Mouse (Mus musculus) neural tube, embryonic 13.5 days (tissue): ENCODE measurements at regions not wholly inside any gene's neighbourhood (a gene's known extent, or its start where the extent isn't known, plus 50 kb on each side); places are given as distances from the start of the nearest gene placed in this dataset.

Experiments
- ATAC-seq: fragments of 200-750 bp; cut with Nextera tagmentation; 2 replicates; pipeline ENCODE4 v1.8.0; 2017; ENCODE audit warnings: low read depth, mild to moderate bottlenecking, moderate TSS enrichment, moderate library complexity
- H3K27ac ChIP-seq: fragments of 300-500 bp; sonication (generic); replicated peaks from 2 replicates; pipeline ENCODE4 v1.5.1; 2015; ENCODE audit warnings: moderate library complexity, mild to moderate bottlenecking, inconsistent platforms
- H3K27me3 ChIP-seq: fragments of 300-500 bp; sonication (generic); 2 replicates; pipeline ENCODE4 v1.6.1; 2015; ENCODE audit warnings: mild to moderate bottlenecking, inconsistent platforms
- H3K36me3 ChIP-seq: fragments of 300-500 bp; sonication (generic); 2 replicates; pipeline ENCODE4 v1.6.1; 2015; ENCODE audit warnings: mild to moderate bottlenecking, inconsistent platforms
- H3K4me1 ChIP-seq: fragments of 300-500 bp; sonication (generic); replicated peaks from 2 replicates; pipeline ENCODE4 v1.6.1; 2015; ENCODE audit warnings: inconsistent platforms
- H3K4me2 ChIP-seq: fragments of 300-500 bp; sonication (generic); 2 replicates; pipeline ENCODE4 v1.6.1; 2015; ENCODE audit warnings: inconsistent platforms, mild to moderate bottlenecking, moderate library complexity
- H3K4me3 ChIP-seq: fragments of 300-500 bp; sonication (generic); 2 replicates; pipeline ENCODE4 v1.5.1; 2015; ENCODE audit warnings: mild to moderate bottlenecking, inconsistent platforms
- H3K9ac ChIP-seq: fragments of 300-500 bp; sonication (generic); 2 replicates; pipeline ENCODE4 v1.6.1; 2015; ENCODE audit warnings: moderate library complexity, mild to moderate bottlenecking, inconsistent platforms
- H3K9me3 ChIP-seq: fragments of 300-500 bp; sonication (generic); 2 replicates; pipeline ENCODE4 v1.6.1; 2016; ENCODE audit warnings: inconsistent platforms
- WGBS: fragments of 180-500 bp; shearing (Covaris S2); methylation state at CpG from one replicate; pipeline ENCODE4 v1.1.7; 2015; 5-methylcytosine and 5-hydroxymethylcytosine counted together

DNA sequence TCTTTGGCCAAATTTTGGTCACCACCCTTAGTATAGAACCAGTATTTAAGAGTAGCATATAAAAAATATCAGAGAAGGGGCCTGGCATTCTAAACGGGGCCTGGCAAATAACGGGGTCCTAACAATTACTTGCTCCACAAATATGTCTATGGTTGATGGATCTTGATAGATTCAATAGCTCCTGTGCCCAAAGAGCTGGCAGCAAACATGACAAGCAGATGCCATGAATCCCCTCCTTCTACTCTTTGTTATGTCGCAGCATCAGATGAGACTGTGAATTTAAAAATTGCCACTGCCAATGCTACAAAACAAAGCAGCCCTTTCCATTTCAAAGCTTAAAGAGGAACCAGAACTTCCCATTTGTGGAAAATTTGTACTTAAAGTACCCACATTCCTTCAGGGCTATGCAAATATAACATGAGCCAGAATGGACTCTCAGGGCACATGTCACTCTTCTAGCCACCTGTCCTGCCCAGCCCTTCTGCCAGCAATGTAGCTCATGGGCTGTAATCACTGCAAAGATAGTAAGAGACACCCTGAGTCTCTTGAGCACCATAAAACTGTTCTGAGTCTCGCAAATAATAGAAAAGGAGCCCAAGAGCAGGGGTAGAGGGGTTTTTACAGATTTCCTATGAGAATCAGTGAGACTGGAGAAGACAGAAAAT, 342.4 kb upstream of the Kirrel3 start:
- Histone ChIP-seq H3K9ac (no peak overlapping the region), H3K9me3 (0 out of 2 replicates have a peak, but pooled peaks cover 8% of the 10 kb centered on the region), H3K4me1 (no peaks in the 10 kb centered on the region), H3K4me3 (no peak overlapping the region), H3K36me3 (no peaks in the 10 kb centered on the region), H3K27ac (no peak overlapping the region), H3K4me2 (no peak overlapping the region), H3K27me3 (no peaks in the 10 kb centered on the region)
- 85% methylated on average over 4 of the region's 4 CpGs for WGBS
- no peak for ATAC-seq

DNA sequence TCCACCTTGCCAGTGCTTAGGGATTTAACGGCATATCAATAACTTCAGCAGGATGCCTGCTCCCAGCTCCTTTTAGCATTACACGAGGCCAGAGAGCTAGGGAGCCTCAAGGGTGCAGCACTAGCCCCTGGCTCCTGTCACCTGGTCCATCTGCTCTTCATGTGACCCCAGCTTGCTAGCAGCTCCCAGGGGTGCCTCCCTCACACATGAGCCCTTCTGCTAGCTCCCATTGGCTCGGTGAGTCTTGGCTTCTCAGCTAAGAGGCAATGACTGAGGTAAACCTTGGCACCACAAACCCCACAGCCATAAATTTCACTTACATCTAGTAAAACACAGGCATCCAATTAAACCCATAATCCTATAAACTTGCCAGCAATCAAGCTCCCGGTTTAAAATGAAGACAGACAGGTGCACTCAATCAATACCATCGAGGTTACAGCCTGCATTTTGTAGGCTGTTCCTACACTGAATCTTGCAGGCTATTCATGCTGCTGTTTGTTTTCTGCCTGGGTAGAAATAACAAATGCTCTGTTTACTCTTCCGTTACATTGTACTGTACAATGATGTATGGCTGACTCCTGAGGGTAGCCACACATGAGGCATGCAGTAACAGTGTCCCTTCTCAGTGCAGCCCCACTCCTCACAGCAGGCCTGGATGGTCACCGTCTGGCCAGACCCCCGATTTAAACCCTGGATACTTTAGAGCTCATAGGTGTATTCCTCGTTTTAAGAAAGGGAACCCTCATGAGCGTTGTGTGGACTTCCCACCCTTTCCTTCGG, 330.3 kb upstream of the Kirrel3 start:
- Histone ChIP-seq H3K9me3 (no peaks in the 10 kb centered on the region), H3K27ac (peak overlapping the region; percentile 43), H3K4me1 (peaks cover 10% of the 10 kb centered on the region), H3K27me3 (no peaks in the 10 kb centered on the region), H3K4me2 (no peak overlapping the region), H3K4me3 (no peak overlapping the region), H3K36me3 (no peaks in the 10 kb centered on the region), H3K9ac (no peak overlapping the region)
- ATAC-seq: peak; percentile 87
- 49% methylated on average over 11 of the region's 11 CpGs for WGBS

DNA sequence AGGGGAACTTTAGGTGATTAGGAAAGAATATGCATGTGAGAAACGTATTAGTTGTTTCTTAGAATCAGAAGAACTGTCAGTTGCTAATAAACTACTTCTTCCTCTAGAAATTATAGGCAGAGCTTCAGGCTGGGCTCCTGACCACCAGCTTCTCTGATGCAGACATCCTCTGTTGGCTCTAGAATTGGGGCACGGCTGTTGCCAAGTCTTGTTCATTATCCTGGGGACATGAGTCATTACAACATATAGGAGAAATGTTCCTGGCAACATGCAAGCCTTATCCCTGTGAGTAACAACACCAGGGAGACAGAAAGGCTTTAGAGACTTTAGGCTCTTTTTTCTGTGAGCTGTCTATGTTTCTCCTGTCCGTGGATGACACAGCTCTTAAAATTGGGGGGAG, 329.1 kb upstream of the Kirrel3 start:
- no peak for ATAC-seq
- H3K9ac ChIP-seq: no peak overlapping the region
- H3K9me3 ChIP-seq: no peaks in the 10 kb centered on the region
- no peaks in the 10 kb centered on the region for H3K36me3 ChIP-seq
- H3K4me3 ChIP-seq: no peak overlapping the region
- H3K27me3 ChIP-seq: no peaks in the 10 kb centered on the region
- WGBS: 71% methylated on average over 3 of the region's 3 CpGs
- H3K27ac ChIP-seq: no peak overlapping the region
- H3K4me1 ChIP-seq: peaks cover 10% of the 10 kb centered on the region
- no peak overlapping the region for H3K4me2 ChIP-seq

DNA sequence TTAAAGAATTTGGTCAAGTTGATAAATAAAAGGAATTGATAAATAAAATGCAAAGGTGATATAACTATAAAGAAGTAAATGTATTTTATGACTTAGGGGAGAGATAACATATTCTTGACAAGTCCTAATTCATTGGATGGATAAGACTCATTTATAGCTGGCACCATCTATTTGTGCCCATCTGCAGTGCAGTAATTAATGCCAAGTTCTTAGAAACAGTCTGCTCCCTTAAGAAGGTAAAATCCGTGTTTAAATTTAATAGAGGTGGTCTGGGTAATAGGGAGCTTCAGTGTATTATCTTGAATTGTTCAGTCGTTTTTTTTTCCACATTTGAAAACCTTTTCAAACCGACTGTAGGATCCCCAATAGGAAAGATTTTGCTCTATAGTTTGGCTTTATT, 324.6 kb upstream of the Kirrel3 start:
- ATAC-seq: no peak
- no peak overlapping the region for H3K4me3 ChIP-seq
- no peak overlapping the region for H3K27ac ChIP-seq
- no peaks in the 10 kb centered on the region for H3K36me3 ChIP-seq
- WGBS: 68% methylated on average over 3 of the region's 3 CpGs
- no peak overlapping the region for H3K9ac ChIP-seq
- no peaks in the 10 kb centered on the region for H3K4me1 ChIP-seq
- H3K4me2 ChIP-seq: no peak overlapping the region
- no peaks in the 10 kb centered on the region for H3K9me3 ChIP-seq
- H3K27me3 ChIP-seq: no peaks in the 10 kb centered on the region

DNA sequence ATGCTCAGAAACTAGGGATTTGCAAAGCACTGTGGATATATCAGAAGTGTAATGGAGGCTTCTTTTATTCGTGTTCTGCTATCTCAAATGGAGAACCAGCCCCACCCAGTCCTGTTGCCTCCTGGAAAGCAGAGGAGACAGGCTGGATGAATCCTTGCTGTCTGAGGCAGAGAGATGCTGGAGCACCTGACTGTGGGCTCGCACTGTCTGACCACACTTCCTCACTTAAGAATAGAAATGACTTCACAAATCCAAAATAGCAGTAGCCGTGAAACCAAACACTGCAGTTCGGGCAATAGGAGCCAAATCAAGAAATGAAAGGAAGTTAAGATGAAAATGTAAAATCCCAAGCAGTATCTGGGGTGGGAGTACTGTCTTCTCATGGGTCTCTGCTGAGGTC, 299.4 kb upstream of the Kirrel3 start:
- H3K4me1 ChIP-seq: no peaks in the 10 kb centered on the region
- H3K9ac ChIP-seq: no peak overlapping the region
- no peaks in the 10 kb centered on the region for H3K27me3 ChIP-seq
- no peak for ATAC-seq
- H3K27ac ChIP-seq: no peak overlapping the region
- no peak overlapping the region for H3K4me2 ChIP-seq
- WGBS: 88% methylated on average over 4 of the region's 4 CpGs
- no peak overlapping the region for H3K4me3 ChIP-seq
- no peaks in the 10 kb centered on the region for H3K9me3 ChIP-seq
- H3K36me3 ChIP-seq: no peaks in the 10 kb centered on the region

DNA sequence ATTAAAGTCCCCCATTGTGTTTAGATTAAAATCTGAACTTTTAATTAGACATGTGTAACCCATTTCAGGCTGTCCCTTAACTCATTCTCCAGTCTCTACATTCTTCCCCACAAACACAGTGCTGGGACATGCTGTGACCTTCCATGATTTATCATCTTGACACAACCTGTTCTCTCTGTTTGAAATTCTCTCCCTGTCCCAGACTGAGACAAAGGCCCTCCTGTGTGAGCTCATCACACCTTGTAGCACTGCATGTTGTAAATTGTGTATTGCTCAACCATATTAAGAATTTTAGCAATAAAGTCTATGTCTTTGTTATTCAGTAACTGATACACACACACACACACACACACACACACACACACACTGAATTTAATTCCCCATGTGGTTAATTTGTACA, 293.2 kb upstream of the Kirrel3 start:
- Histone ChIP-seq H3K36me3 (no peaks in the 10 kb centered on the region), H3K4me2 (no peak overlapping the region), H3K4me1 (no peaks in the 10 kb centered on the region), H3K4me3 (no peak overlapping the region), H3K9me3 (no peaks in the 10 kb centered on the region), H3K27me3 (no peaks in the 10 kb centered on the region), H3K27ac (no peak overlapping the region), H3K9ac (no peak overlapping the region)
- no peak for ATAC-seq

DNA sequence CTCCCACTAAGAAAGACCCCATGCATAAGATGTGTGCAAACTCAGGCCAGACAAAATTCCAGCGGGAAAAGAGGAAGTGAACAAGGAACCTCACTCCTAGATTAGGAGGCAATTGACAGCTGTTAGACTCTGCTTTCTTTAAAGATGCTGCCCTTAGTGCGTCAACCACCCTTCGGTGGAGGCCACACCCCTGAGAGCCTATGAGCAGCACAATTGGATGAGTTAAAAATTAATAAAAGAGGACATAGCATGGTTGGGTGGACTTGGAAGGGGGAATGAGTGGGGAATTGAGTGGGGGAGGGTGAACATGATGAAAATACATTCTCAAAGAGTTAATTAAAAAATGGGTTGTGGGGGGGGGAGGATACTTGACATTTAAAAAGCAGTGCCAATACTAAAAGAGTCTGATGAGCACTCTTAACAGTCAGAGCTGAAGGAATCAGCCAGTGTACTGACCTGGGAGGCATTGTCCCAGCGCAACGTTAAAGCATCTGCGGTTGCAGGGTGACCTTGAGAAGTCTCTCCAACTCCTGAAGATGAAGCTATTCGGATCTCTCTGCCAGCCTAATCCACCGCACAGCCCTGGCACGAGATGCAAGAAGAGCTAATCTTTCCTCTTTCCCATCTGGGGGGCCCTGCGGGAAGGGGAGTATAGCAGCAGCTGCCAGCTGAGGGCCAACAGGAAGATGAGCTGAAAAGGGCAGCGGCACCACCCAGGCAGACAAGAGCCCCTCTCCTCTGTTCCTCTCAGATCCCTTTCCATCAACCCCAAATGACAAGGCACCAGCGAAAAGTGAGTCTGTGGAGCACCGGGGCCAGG, 283.4 kb upstream of the Kirrel3 start:
- Histone ChIP-seq H3K36me3 (no peaks in the 10 kb centered on the region), H3K9ac (0 out of 2 replicates have a peak overlapping the region, but pooled peaks have one; percentile 47), H3K4me2 (peak overlapping the region; percentile 44), H3K4me1 (peaks cover 31% of the 10 kb centered on the region), H3K27ac (peak overlapping the region; percentile 78), H3K27me3 (no peaks in the 10 kb centered on the region), H3K4me3 (no peak overlapping the region), H3K9me3 (no peaks in the 10 kb centered on the region)
- 28% methylated on average over 13 of the region's 13 CpGs for WGBS
- ATAC-seq: peak; percentile 53

DNA sequence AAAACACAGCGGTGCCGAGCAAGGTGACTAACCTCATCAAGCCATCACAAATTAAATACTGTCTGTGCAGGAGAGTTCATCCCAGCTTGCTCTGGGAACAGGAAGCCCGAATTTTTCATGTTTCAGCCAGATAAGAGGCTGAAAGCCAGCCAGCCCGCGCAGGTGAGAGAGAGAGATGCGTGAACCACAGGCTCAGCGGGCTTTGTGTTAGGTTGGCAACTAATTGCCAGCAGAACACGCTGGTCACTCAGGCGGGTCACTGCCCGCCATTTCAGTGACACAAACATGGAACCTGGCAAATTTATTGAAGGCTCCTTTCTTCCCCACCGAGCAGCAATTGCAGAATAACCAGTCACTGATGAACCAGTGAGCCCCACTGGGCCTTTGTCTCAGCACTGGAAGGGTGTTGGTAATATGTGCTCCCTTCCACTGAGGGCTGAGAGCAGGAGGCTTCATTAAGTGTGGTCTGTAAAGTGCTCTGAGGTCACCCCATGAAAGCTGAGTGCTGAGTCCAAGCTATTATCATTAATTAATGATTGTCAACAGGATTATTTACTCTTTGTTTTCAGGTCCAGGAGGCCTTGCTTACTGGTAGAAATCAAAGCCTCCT, 282.6 kb upstream of the Kirrel3 start:
- Histone ChIP-seq H3K36me3 (no peaks in the 10 kb centered on the region), H3K4me3 (no peak overlapping the region), H3K27ac (peak overlapping the region; percentile 78), H3K27me3 (no peaks in the 10 kb centered on the region), H3K9me3 (no peaks in the 10 kb centered on the region), H3K4me1 (peaks cover 31% of the 10 kb centered on the region), H3K4me2 (peak overlapping the region; percentile 44), H3K9ac (peak overlapping the region; percentile 47; the same call in 1 of the 2 replicates)
- peak; percentile 77 for ATAC-seq
- WGBS: 10% methylated on average over 11 of the region's 11 CpGs

DNA sequence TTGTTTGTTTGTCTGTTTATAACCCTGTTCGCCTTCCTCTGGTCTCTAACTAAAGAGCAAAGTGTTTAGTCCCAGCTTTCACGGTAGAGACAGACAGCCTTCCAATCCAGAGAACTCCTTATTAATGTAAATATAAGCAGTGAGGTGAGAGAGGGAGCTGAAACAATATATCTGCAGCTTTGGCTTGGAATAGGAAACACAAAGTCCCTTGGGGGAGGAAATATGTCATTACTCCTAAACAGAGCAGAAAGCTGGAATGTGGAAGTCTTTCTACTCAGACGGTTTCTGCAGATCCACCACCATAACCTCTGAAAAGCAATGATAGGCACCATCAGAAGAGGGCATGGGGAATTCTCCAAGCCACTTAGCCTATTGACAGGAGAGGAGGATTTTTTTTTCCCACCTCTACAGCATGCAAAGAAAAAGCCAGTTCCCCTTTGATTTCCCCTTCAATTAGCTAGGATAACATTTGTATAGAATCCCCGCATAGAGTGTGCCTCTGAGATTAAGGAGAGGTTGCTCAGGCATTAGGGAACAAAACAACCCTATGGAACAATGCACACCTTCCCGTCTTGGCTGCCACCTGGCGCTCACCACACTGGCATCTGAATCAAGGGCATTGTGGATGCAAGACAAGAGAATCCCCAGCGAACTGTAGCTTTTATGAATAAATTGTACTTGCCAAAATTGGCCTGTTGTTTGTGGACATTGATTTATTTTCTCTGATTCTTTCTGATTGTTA, 281.9 kb upstream of the Kirrel3 start:
- H3K4me1 ChIP-seq: peaks cover 31% of the 10 kb centered on the region
- 8% methylated on average over 7 of the region's 7 CpGs for WGBS
- H3K36me3 ChIP-seq: no peaks in the 10 kb centered on the region
- H3K4me2 ChIP-seq: no peak overlapping the region
- peak overlapping the region; percentile 78 for H3K27ac ChIP-seq
- H3K9ac ChIP-seq: no peak overlapping the region
- H3K27me3 ChIP-seq: no peaks in the 10 kb centered on the region
- no peak for ATAC-seq
- H3K4me3 ChIP-seq: no peak overlapping the region
- no peaks in the 10 kb centered on the region for H3K9me3 ChIP-seq

DNA sequence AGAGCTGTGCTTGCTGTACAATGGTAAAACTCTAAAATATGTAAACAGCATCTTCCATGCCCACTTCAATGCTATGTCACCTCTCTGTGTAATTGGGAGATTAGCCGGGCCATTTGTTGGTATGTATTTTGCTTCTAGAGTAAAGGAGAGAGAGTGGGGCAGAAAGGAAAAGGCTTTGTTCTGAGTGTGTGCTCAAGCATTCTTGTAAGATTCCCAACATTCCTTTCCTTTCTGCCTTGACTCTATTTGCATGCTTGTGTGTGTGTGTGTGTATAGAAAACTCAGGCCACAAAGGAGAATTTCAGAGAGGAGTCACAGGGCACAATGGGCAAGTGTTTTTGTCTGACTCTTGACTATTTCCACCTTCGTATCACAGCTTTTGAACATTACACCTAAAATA, 281.2 kb upstream of the Kirrel3 start:
- no peak overlapping the region for H3K27ac ChIP-seq
- no peak for ATAC-seq
- WGBS: 13% methylated on average over 2 of the region's 2 CpGs

DNA sequence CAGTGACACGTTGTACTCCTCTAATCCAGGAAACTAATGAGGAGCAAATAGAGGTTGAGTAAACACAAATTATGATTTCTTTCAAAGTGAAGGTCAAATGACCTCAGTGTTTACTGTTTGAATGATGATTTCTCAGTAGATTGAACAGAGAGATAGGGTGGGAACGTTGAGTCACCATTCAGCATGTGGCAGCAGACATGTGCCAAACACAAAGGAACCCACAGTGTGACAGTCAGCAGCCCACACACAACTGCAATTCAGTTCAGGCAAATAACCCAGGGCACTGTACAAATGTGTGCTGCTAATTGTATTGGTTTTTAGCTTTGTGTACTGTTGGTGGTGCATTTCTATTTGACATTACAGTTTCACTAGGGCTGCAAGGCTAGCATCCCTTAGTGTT, 254.1 kb upstream of the Kirrel3 start:
- Histone ChIP-seq H3K36me3 (no peaks in the 10 kb centered on the region), H3K27ac (no peak overlapping the region), H3K4me2 (no peak overlapping the region), H3K9me3 (no peaks in the 10 kb centered on the region), H3K4me3 (no peak overlapping the region), H3K9ac (no peak overlapping the region), H3K27me3 (no peaks in the 10 kb centered on the region), H3K4me1 (no peaks in the 10 kb centered on the region)
- 48% methylated on average over 2 of the region's 2 CpGs for WGBS
- no peak for ATAC-seq

More for the DNA sequence above, 281.2 kb upstream of the Kirrel3 start:
- no peak overlapping the region for H3K4me2 ChIP-seq
- H3K27me3 ChIP-seq: no peaks in the 10 kb centered on the region
- H3K36me3 ChIP-seq: no peaks in the 10 kb centered on the region
- no peak overlapping the region for H3K9ac ChIP-seq
- H3K9me3 ChIP-seq: no peaks in the 10 kb centered on the region
- no peak overlapping the region for H3K4me3 ChIP-seq
- peaks cover 31% of the 10 kb centered on the region for H3K4me1 ChIP-seq
